Mouse (Mus musculus): ENCODE results near the gene Ncapd2. TPM values are rescaled to one million over a fixed set of nuclear protein-coding genes. Genes with fewer than 3 reads are reported as not detected.

Ncapd2 gene
- polyA plus RNA-seq, 1 experiment: 53.4 TPM

DNA sequence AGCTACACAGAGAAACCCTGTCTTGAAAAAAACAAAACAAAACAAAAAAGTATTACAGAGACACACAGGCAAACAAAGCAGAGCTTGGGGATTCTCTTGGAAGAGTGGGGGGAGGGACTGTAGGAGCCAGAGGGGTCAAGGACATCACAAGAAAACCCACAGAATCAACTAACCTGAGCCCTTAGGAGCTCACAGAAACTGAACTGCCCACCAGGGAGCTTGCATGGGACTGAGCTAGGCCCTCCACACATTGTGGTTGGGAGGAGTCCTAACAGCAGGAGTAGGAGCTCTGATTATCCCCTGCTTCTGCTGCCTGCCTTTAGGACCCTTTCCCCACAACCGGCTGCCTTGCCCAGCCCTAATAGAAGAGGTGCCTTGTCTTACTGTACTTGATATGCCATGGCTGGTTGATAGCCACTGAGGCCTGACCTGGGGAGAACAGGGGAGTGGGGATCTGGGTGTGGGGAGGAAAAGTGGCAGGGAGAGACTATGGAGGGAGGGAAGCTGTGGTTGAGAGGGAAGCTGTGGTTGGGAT lies 4.1 kb upstream of the Ncapd2 start:
- Histone ChIP-seq H3K36me3 (ENCODE audit: control insufficient read depth, insufficient read depth, low read length) (peaks cover 11% of the 10 kb centered on the region), H3K4me3 (ENCODE audit: low read depth, low read length) (no peak overlapping the region), H3K4me1 (ENCODE audit: control insufficient read depth, insufficient read depth, insufficient read length, low read length) (peaks cover 3% of the 10 kb centered on the region; the same call in 1 of the 2 replicates), H3K27ac (ENCODE audit: insufficient read depth, low read depth, low read length) (no peak overlapping the region), H3K27me3 (ENCODE audit: control insufficient read depth, insufficient read depth, low read length) (no peaks in the 10 kb centered on the region)
- WGBS: 75% methylated on average over 1 of the region's 1 CpGs
- TF ChIP-seq CTCF (IDR thresholded peaks at IDR 0.05; ENCODE audit: extremely low read depth, insufficient read length, insufficient replicate concordance, low read depth, low read length) (no peak), POLR2A (IDR thresholded peaks at IDR 0.05; ENCODE audit: low read depth, low read length) (no peak)

DNA sequence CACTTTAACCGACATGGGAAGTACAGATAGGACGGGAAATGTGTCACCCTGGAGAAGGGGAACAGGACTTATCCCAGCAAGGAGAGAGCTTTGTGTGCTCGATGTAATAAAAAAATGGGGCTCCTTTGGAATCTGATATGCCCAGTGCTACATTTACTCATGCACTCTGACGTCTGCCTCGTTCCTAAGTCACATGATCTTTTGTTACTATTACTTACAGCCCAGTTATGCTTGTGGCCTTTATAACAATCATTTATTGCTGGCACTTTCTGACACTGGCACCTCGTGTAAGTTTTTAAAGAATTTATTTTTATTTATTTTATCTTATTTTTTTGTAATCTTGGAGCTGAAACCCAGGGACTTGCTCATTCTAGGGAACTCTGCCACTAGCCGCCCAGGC lies 1.9 kb upstream of the Ncapd2 start:
- TF ChIP-seq CTCF (IDR thresholded peaks at IDR 0.05; ENCODE audit: extremely low read depth, insufficient read length, insufficient replicate concordance, low read depth, low read length) (no peak), POLR2A (IDR thresholded peaks at IDR 0.05; ENCODE audit: low read depth, low read length) (no peak)
- WGBS: 28% methylated on average over 7 of the region's 7 CpGs
- Histone ChIP-seq H3K36me3 (ENCODE audit: control insufficient read depth, insufficient read depth, low read length) (peaks cover 11% of the 10 kb centered on the region), H3K4me3 (ENCODE audit: low read depth, low read length) (no peak overlapping the region), H3K4me1 (ENCODE audit: control insufficient read depth, insufficient read depth, insufficient read length, low read length) (peaks cover 3% of the 10 kb centered on the region; the same call in 1 of the 2 replicates), H3K27me3 (ENCODE audit: control insufficient read depth, insufficient read depth, low read length) (no peaks in the 10 kb centered on the region), H3K27ac (ENCODE audit: insufficient read depth, low read depth, low read length) (no peak overlapping the region)

DNA sequence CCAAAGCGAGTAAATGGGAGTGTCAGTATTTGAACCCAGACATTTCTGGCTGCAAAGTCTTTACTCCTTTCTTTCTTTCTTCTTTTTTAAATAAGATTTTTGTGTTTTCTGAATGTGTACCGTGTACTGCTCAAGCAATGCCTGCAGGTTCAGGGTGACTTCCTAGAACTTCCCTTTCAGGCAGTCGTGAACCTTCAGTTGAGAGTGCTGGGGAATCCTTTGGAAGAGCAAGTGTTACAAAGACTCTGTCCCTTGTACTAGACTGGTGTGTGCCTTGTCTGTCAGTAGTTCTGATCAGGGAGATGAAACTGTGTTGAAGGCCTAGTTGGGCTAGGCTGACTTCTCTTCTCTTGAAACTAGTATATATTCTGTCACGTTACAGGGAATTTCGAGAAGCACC lies 1.3 kb upstream of the Ncapd2 start:
- Histone ChIP-seq H3K27ac (ENCODE audit: insufficient read depth, low read depth, low read length) (peak overlapping the region; percentile 99), H3K36me3 (ENCODE audit: control insufficient read depth, insufficient read depth, low read length) (peaks cover 11% of the 10 kb centered on the region), H3K4me3 (ENCODE audit: low read depth, low read length) (peak overlapping the region; percentile 94), H3K4me1 (ENCODE audit: control insufficient read depth, insufficient read depth, insufficient read length, low read length) (peaks cover 3% of the 10 kb centered on the region; the same call in 1 of the 2 replicates), H3K27me3 (ENCODE audit: control insufficient read depth, insufficient read depth, low read length) (no peaks in the 10 kb centered on the region)
- TF ChIP-seq CTCF (IDR thresholded peaks at IDR 0.05; ENCODE audit: extremely low read depth, insufficient read length, insufficient replicate concordance, low read depth, low read length) (no peak), POLR2A (IDR thresholded peaks at IDR 0.05; ENCODE audit: low read depth, low read length) (no peak)
- WGBS: 18% methylated on average over 5 of the region's 5 CpGs

GRCm38 (mm10) chr6:125192016-125192714 lies 664 bp upstream of the Ncapd2 start:
- H3K36me3 ChIP-seq (ENCODE audit: control insufficient read depth, insufficient read depth, low read length): peaks cover 15% of the 10 kb centered on the region
- peak overlapping the region; percentile 94 for H3K4me3 ChIP-seq (ENCODE audit: low read depth, low read length)
- TF ChIP-seq POLR2A (IDR thresholded peaks at IDR 0.05; ENCODE audit: low read depth, low read length): peak; percentile 29; the same call in 1 of the 2 replicates
- TF ChIP-seq CTCF (IDR thresholded peaks at IDR 0.05; ENCODE audit: extremely low read depth, insufficient read length, insufficient replicate concordance, low read depth, low read length): no peak
- H3K27me3 ChIP-seq (ENCODE audit: control insufficient read depth, insufficient read depth, low read length): no peaks in the 10 kb centered on the region
- H3K4me1 ChIP-seq (ENCODE audit: control insufficient read depth, insufficient read depth, insufficient read length, low read length): peaks cover 3% of the 10 kb centered on the region; the same call in 1 of the 2 replicates
- peak overlapping the region; percentile 99 for H3K27ac ChIP-seq (ENCODE audit: insufficient read depth, low read depth, low read length)
- under 1% methylated on average over 34 of the region's 34 CpGs for WGBS

DNA sequence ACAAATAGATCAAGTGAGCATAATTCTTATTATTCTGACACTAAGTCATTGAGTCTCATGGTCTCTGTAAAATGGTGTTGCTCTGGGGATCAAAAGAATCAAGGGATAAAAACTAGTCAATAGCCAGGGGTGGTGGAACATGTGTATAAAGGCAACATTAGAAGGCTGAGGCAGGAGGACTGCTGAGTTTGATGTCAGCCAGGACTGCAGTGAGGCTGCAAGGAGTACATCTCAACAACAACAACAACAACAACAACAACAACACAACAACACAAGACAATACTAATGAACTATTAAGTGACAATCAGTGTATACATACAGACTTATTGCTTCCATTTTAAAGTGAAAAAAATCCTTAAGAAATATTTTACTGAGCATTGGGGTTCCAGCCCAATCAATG lies 685 bp downstream of the Ncapd2 start:
- TF ChIP-seq CTCF (IDR thresholded peaks at IDR 0.05; ENCODE audit: extremely low read depth, insufficient read length, insufficient replicate concordance, low read depth, low read length) (no peak), POLR2A (IDR thresholded peaks at IDR 0.05; ENCODE audit: low read depth, low read length) (no peak)
- Histone ChIP-seq H3K27ac (ENCODE audit: insufficient read depth, low read depth, low read length) (peak overlapping the region; percentile 19; the same call in 1 of the 2 replicates), H3K4me1 (ENCODE audit: control insufficient read depth, insufficient read depth, insufficient read length, low read length) (peaks cover 3% of the 10 kb centered on the region; the same call in 1 of the 2 replicates), H3K27me3 (ENCODE audit: control insufficient read depth, insufficient read depth, low read length) (no peaks in the 10 kb centered on the region), H3K4me3 (ENCODE audit: low read depth, low read length) (no peak overlapping the region; the same call in 1 of the 2 replicates), H3K36me3 (ENCODE audit: control insufficient read depth, insufficient read depth, low read length) (peaks cover 27% of the 10 kb centered on the region)

DNA sequence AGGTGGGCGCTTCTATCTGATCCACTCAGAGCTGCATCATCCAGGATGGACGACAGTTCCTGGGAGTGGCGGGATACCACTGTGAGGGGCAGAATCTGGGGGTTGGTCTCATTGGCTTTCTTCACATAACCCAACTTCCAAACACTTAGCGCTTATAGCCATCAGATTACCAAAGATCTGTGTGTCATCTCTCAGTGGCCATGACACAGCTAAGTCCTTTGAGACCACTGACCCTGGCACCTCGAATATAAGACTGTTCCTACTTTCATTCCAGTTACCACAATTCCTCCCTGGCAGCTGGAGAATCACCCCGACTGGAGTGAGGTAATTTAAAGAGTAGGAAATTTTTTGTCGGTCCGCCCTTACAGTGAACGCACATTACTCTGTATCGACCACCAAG lies 5.3 kb downstream of the Ncapd2 start:
- Histone ChIP-seq H3K4me1 (ENCODE audit: control insufficient read depth, insufficient read depth, insufficient read length, low read length) (no peaks in the 10 kb centered on the region), H3K36me3 (ENCODE audit: control insufficient read depth, insufficient read depth, low read length) (peaks cover 36% of the 10 kb centered on the region), H3K27ac (ENCODE audit: insufficient read depth, low read depth, low read length) (no peak overlapping the region), H3K27me3 (ENCODE audit: control insufficient read depth, insufficient read depth, low read length) (no peaks in the 10 kb centered on the region), H3K4me3 (ENCODE audit: low read depth, low read length) (no peak overlapping the region)
- 93% methylated on average over 10 of the region's 10 CpGs for whole genome bisulfite sequencing
- TF ChIP-seq POLR2A (IDR thresholded peaks at IDR 0.05; ENCODE audit: low read depth, low read length): no peak
- TF ChIP-seq CTCF (IDR thresholded peaks at IDR 0.05; ENCODE audit: extremely low read depth, insufficient read length, insufficient replicate concordance, low read depth, low read length): no peak

GRCm38 (mm10) chr6:125182133-125182532 lies 9.4 kb downstream of the Ncapd2 start:
- no peak overlapping the region for H3K27ac ChIP-seq (ENCODE audit: insufficient read depth, low read depth, low read length)
- no peaks in the 10 kb centered on the region for H3K4me1 ChIP-seq (ENCODE audit: control insufficient read depth, insufficient read depth, insufficient read length, low read length)
- no peak for TF ChIP-seq CTCF (IDR thresholded peaks at IDR 0.05; ENCODE audit: extremely low read depth, insufficient read length, insufficient replicate concordance, low read depth, low read length)
- WGBS: 79% methylated on average over 5 of the region's 5 CpGs
- no peak overlapping the region for H3K4me3 ChIP-seq (ENCODE audit: low read depth, low read length)
- H3K27me3 ChIP-seq (ENCODE audit: control insufficient read depth, insufficient read depth, low read length): no peaks in the 10 kb centered on the region
- H3K36me3 ChIP-seq (ENCODE audit: control insufficient read depth, insufficient read depth, low read length): peaks cover 51% of the 10 kb centered on the region

All from small intestine, adult 2 months (tissue).